Mouse (Mus musculus) MEL (cell line): Measurements from ENCODE around the gene Rcor1. TPM values are rescaled to one million over a fixed set of nuclear protein-coding genes. Genes with fewer than 3 reads are reported as not detected.

Experiments
- DNase-seq: peaks from one replicate; pipeline ENCODE4 v3.0.0; 2011; ENCODE audit warnings: low read depth, low spot score
- H3K27ac ChIP-seq: 2 replicates; pipeline ENCODE4 v1.5.1; 2012; ENCODE audit warnings: low read depth, mild to moderate bottlenecking, control low read depth, low read length, moderate library complexity; ENCODE audit not compliant: control insufficient read depth
- H3K27me3 ChIP-seq, 2 experiments: fragments of 150-350 bp in 1 of 2; sonication (generic) in 1 of 2; 2 replicates each; pipeline ENCODE4 v1.6.1; 2012; ENCODE audit warnings: low read length in 2 of 2, mild to moderate bottlenecking in 2 of 2, improper control_type of control experiment in 1 of 2, moderate library complexity in 1 of 2; ENCODE audit not compliant: insufficient read depth in 2 of 2, control insufficient read depth in 1 of 2
- H3K36me3 ChIP-seq, 2 experiments: 2 replicates each; pipeline ENCODE4 v1.6.1; 2012 to 2014; ENCODE audit warnings: low read length in 2 of 2, improper control_type of control experiment in 1 of 2, inconsistent platforms in 1 of 2, mild to moderate bottlenecking in 1 of 2; ENCODE audit not compliant: insufficient read depth in 2 of 2, control insufficient read depth in 1 of 2
- H3K4me1 ChIP-seq, 2 experiments: fragments of 150-350 bp in 1 of 2; sonication (generic) in 1 of 2; 2 replicates each; pipeline ENCODE4 v1.6.1; 2012; ENCODE audit warnings: low read length in 2 of 2, improper control_type of control experiment in 1 of 2, mild to moderate bottlenecking in 1 of 2; ENCODE audit not compliant: insufficient read depth in 2 of 2, control insufficient read depth in 1 of 2
- H3K4me3 ChIP-seq, 2 experiments: fragments of 150-350 bp in 1 of 2; sonication (generic) in 1 of 2; 2 replicates each; pipeline ENCODE4 v1.5.1; 2012; ENCODE audit warnings: low read depth in 2 of 2, low read length in 2 of 2, mild to moderate bottlenecking in 2 of 2, moderate library complexity in 2 of 2, control low read depth in 1 of 2, improper control_type of control experiment in 1 of 2; ENCODE audit not compliant: control insufficient read depth in 1 of 2, insufficient read depth in 1 of 2
- H3K79me2 ChIP-seq: 2 replicates; pipeline ENCODE4 v1.6.1; 2012; ENCODE audit warnings: mild to moderate bottlenecking, low read length, moderate library complexity; ENCODE audit not compliant: control insufficient read depth, poor library complexity, insufficient read depth
- H3K9ac ChIP-seq: 2 replicates; pipeline ENCODE4 v1.6.1; 2012; ENCODE audit warnings: low read depth, mild to moderate bottlenecking, control low read depth, low read length, moderate library complexity; ENCODE audit not compliant: control insufficient read depth, poor library complexity, severe bottlenecking
- H3K9me3 ChIP-seq: fragments of 150-350 bp; sonication (generic); replicated peaks from 2 replicates; pipeline ENCODE4 v1.6.1; 2012; ENCODE audit warnings: mild to moderate bottlenecking, low read length, improper control_type of control experiment, moderate library complexity; ENCODE audit not compliant: insufficient read depth
- BHLHE40 ChIP-seq: IDR thresholded peaks from 2 replicates; pipeline ENCODE4 v1.6.1; 2012; ENCODE audit warnings: low read depth, mild to moderate bottlenecking, inconsistent platforms, low read length, improper control_type of control experiment, borderline replicate concordance
- CHD1 ChIP-seq: IDR thresholded peaks from 2 replicates; pipeline ENCODE4 v1.6.1; 2012; ENCODE audit warnings: low read depth, mild to moderate bottlenecking, inconsistent platforms, low read length, improper control_type of control experiment
- CHD2 ChIP-seq: IDR thresholded peaks from 2 replicates; pipeline ENCODE4 v1.6.1; 2011; ENCODE audit warnings: low read length, improper control_type of control experiment
- CTCF ChIP-seq, 3 experiments: IDR thresholded peaks in 2 of 3; conservative IDR thresholded peaks in 1 of 3; 2 replicates each; pipeline ENCODE4 v1.5.1; 2011 to 2012; ENCODE audit warnings: low read length in 3 of 3, low read depth in 2 of 3, mild to moderate bottlenecking in 2 of 3, improper control_type of control experiment in 1 of 3, inconsistent platforms in 1 of 3, mixed read lengths in 1 of 3, moderate library complexity in 1 of 3; ENCODE audit not compliant: control insufficient read depth in 1 of 3, insufficient read depth in 1 of 3, poor library complexity in 1 of 3, severe bottlenecking in 1 of 3
- ELF1 ChIP-seq: IDR thresholded peaks from 2 replicates; pipeline ENCODE4 v1.6.1; 2014; ENCODE audit warnings: low read depth, mild to moderate bottlenecking, inconsistent platforms, low read length, improper control_type of control experiment, moderate library complexity
- EP300 ChIP-seq, 2 experiments: IDR thresholded peaks; 2 replicates each; pipeline ENCODE4 v1.6.1; 2011; ENCODE audit warnings: improper control_type of control experiment in 2 of 2, low read length in 2 of 2, low read depth in 1 of 2, mild to moderate bottlenecking in 1 of 2
- ETS1 ChIP-seq: IDR thresholded peaks from 2 replicates; pipeline ENCODE4 v1.6.1; 2012; ENCODE audit warnings: low read depth, mild to moderate bottlenecking, inconsistent platforms, low read length, improper control_type of control experiment, moderate library complexity
- GABPA ChIP-seq: IDR thresholded peaks from 2 replicates; pipeline ENCODE4 v1.6.1; 2012; ENCODE audit warnings: low read depth, mild to moderate bottlenecking, inconsistent platforms, low read length, improper control_type of control experiment, moderate library complexity
- GATA1 ChIP-seq: IDR thresholded peaks from 2 replicates; pipeline ENCODE4 v1.6.1; 2011; ENCODE audit warnings: low read depth, low read length, improper control_type of control experiment
- HCFC1 ChIP-seq: IDR thresholded peaks from 2 replicates; pipeline ENCODE4 v1.6.1; 2012; ENCODE audit warnings: low read depth, mild to moderate bottlenecking, inconsistent platforms, low read length, improper control_type of control experiment, moderate library complexity
- JUND ChIP-seq: IDR thresholded peaks from 2 replicates; pipeline ENCODE4 v1.6.1; 2011; ENCODE audit warnings: low read depth, mild to moderate bottlenecking, improper control_type of control experiment, low read length
- KAT2A ChIP-seq: conservative IDR thresholded peaks from 2 replicates; pipeline ENCODE4 v1.6.1; 2012; ENCODE audit warnings: low read depth, low read length, improper control_type of control experiment, inconsistent platforms
- MAFK ChIP-seq: IDR thresholded peaks from 2 replicates; pipeline ENCODE4 v1.6.1; 2011; ENCODE audit warnings: low read depth, mild to moderate bottlenecking, low read length, improper control_type of control experiment, borderline replicate concordance
- MAX ChIP-seq: IDR thresholded peaks from 2 replicates; pipeline ENCODE4 v1.6.1; 2011; ENCODE audit warnings: low read length, improper control_type of control experiment
- MAZ ChIP-seq: IDR thresholded peaks from 2 replicates; pipeline ENCODE4 v1.6.1; 2012; ENCODE audit warnings: low read depth, mild to moderate bottlenecking, inconsistent platforms, low read length, improper control_type of control experiment
- MEF2A ChIP-seq: IDR thresholded peaks from 2 replicates; pipeline ENCODE4 v1.6.1; 2014; ENCODE audit warnings: low read depth, mild to moderate bottlenecking, inconsistent platforms, low read length, improper control_type of control experiment; ENCODE audit not compliant: poor library complexity, insufficient replicate concordance, severe bottlenecking; ENCODE audit errors: extremely low read depth
- MXI1 ChIP-seq: IDR thresholded peaks from 2 replicates; pipeline ENCODE4 v1.6.1; 2011; ENCODE audit warnings: mild to moderate bottlenecking, low read depth, low read length, improper control_type of control experiment
- MYB ChIP-seq: IDR thresholded peaks from 2 replicates; pipeline ENCODE4 v1.6.1; 2011; ENCODE audit warnings: mild to moderate bottlenecking, low read depth, low read length, improper control_type of control experiment
- NELFE ChIP-seq: IDR thresholded peaks from 2 replicates; pipeline ENCODE4 v1.6.1; 2011; ENCODE audit warnings: low read depth, low read length, improper control_type of control experiment
- NRF1 ChIP-seq: IDR thresholded peaks from 2 replicates; pipeline ENCODE4 v1.6.1; 2014; ENCODE audit warnings: low read depth, mild to moderate bottlenecking, inconsistent platforms, low read length, improper control_type of control experiment, moderate library complexity; ENCODE audit not compliant: poor library complexity, insufficient read depth, severe bottlenecking
- POLR2A ChIP-seq, 2 experiments: IDR thresholded peaks; 2 replicates each; pipeline ENCODE4 v1.6.1; 2011 to 2012; ENCODE audit warnings: low read length in 2 of 2, mild to moderate bottlenecking in 2 of 2, control low read depth in 1 of 2, improper control_type of control experiment in 1 of 2, low read depth in 1 of 2, moderate library complexity in 1 of 2; ENCODE audit not compliant: control insufficient read depth in 1 of 2, insufficient read depth in 1 of 2, poor library complexity in 1 of 2
- POLR2AphosphoS2 ChIP-seq: IDR thresholded peaks from 2 replicates; pipeline ENCODE4 v1.6.1; 2011; ENCODE audit warnings: low read length, improper control_type of control experiment
- POLR2AphosphoS5 ChIP-seq: IDR thresholded peaks from 2 replicates; pipeline ENCODE4 v1.6.1; 2012; ENCODE audit warnings: low read depth, borderline replicate concordance, mild to moderate bottlenecking, inconsistent platforms, low read length, moderate library complexity, mixed read lengths
- RCOR1 ChIP-seq: IDR thresholded peaks from 2 replicates; pipeline ENCODE4 v1.6.1; 2012; ENCODE audit warnings: low read depth, mild to moderate bottlenecking, inconsistent platforms, low read length, improper control_type of control experiment
- SIN3A ChIP-seq: IDR thresholded peaks from 2 replicates; pipeline ENCODE4 v1.6.1; 2012; ENCODE audit warnings: low read length, improper control_type of control experiment, inconsistent platforms
- SMC3 ChIP-seq: IDR thresholded peaks from 2 replicates; pipeline ENCODE4 v1.6.1; 2011; ENCODE audit warnings: low read depth, low read length, improper control_type of control experiment
- TAL1 ChIP-seq: IDR thresholded peaks from 2 replicates; pipeline ENCODE4 v1.6.1; 2012; ENCODE audit warnings: mild to moderate bottlenecking, inconsistent platforms, low read length, moderate library complexity, mixed read lengths
- TCF12 ChIP-seq: IDR thresholded peaks from 2 replicates; pipeline ENCODE4 v1.6.1; 2014; ENCODE audit warnings: low read depth, mild to moderate bottlenecking, inconsistent platforms, low read length, improper control_type of control experiment, moderate library complexity
- UBTF ChIP-seq: IDR thresholded peaks from 2 replicates; pipeline ENCODE4 v1.6.1; 2012; ENCODE audit warnings: low read depth, mild to moderate bottlenecking, inconsistent platforms, low read length, improper control_type of control experiment, moderate library complexity, borderline replicate concordance; ENCODE audit not compliant: insufficient read depth
- USF1 ChIP-seq: IDR thresholded peaks from 2 replicates; pipeline ENCODE4 v1.6.1; 2014; ENCODE audit warnings: low read depth, mild to moderate bottlenecking, inconsistent platforms, low read length, improper control_type of control experiment, moderate library complexity
- USF2 ChIP-seq, 2 experiments: IDR thresholded peaks; 2 replicates each; pipeline ENCODE4 v1.6.1; 2011 to 2012; ENCODE audit warnings: improper control_type of control experiment in 2 of 2, low read length in 2 of 2, borderline replicate concordance in 1 of 2, inconsistent platforms in 1 of 2, low read depth in 1 of 2, mild to moderate bottlenecking in 1 of 2; ENCODE audit not compliant: insufficient read depth in 1 of 2
- ZC3H11A ChIP-seq: IDR thresholded peaks from 2 replicates; pipeline ENCODE4 v1.6.1; 2012; ENCODE audit warnings: low read depth, mild to moderate bottlenecking, inconsistent platforms, low read length, improper control_type of control experiment
- ZKSCAN1 ChIP-seq: IDR thresholded peaks from 2 replicates; pipeline ENCODE4 v1.6.1; 2012; ENCODE audit warnings: low read depth, mild to moderate bottlenecking, inconsistent platforms, low read length, improper control_type of control experiment, moderate library complexity
- ZMIZ1 ChIP-seq: IDR thresholded peaks from 2 replicates; pipeline ENCODE4 v1.6.1; 2012; ENCODE audit warnings: low read depth, mild to moderate bottlenecking, inconsistent platforms, low read length, improper control_type of control experiment, moderate library complexity
- ZNF384 ChIP-seq: IDR thresholded peaks from 2 replicates; pipeline ENCODE4 v1.6.1; 2012; ENCODE audit warnings: low read depth, mild to moderate bottlenecking, inconsistent platforms, low read length, improper control_type of control experiment
- polyA plus RNA-seq, 2 experiments: library from polyadenylated mRNA; stranded (reverse) in 1 of 2; unstranded in 1 of 2; fragments of >175 nt in 1 of 2; fragments of >200 nt in 1 of 2; gene quantifications; 2 replicates each; pipeline versions ENCODE4 v1.2.1 to v1.2.4; 2012; ENCODE audit warnings: low replicate concordance in 2 of 2, low read depth in 1 of 2; ENCODE audit not compliant: insufficient read length in 2 of 2, insufficient read depth in 1 of 2, missing spikeins in 1 of 2
- total RNA-seq: library from RNA; depleted of rRNA; stranded (reverse); fragments of 300-350 nt; gene quantifications from 2 replicates; pipeline ENCODE4 v1.2.3, GENCODE M21; 2012; rRNA removed

Rcor1 gene
- 23.1 and 24.0 TPM in 2 replicates for total RNA-seq
- 10 to 100 TPM; 37.1 to 44.3 TPM for polyA plus RNA-seq

- Histone ChIP-seq H3K79me2 (peaks cover 51% of the 10 kb centered on the region), H3K4me3 (peak within 1 kb of the TSS; percentile 97 to 98), H3K9ac (peak within 1 kb of the TSS; percentile 96), H3K36me3 (peaks cover 3 to 37% of the 10 kb centered on the region in 2 experiments; a peak in 3 of 4 replicates), H3K9me3 (no peaks in the 10 kb centered on the region), H3K27ac (peak within 1 kb of the TSS; percentile 84), H3K27me3 (no peaks in the 10 kb centered on the region), H3K4me1 (peaks cover 19 to 26% of the 10 kb centered on the region in 2 experiments)
- DNase-seq = peak; percentile 100
- TF ChIP-seq NRF1 (peak; percentile 31; the same call in 1 of the 2 replicates), SIN3A (peak; percentile 46; the same call in 1 of the 2 replicates), MEF2A (no peak), GABPA (no peak), POLR2AphosphoS2 (no peak), CTCF (IDR thresholded peaks at IDR 0.05 in 2 of 3, conservative IDR thresholded peaks at IDR 0.05 in 1 of 3; ENCODE audit: control insufficient read depth in 1 of 3, insufficient read depth in 1 of 3, low read depth in 2 of 3, low read length in 3 of 3, poor library complexity in 1 of 3, severe bottlenecking in 1 of 3) (0 out of 6 replicates have a peak, but pooled peaks of 1 of the 3 experiments have one; percentile 12), MAX (no peak), ETS1 (no peak), CHD1 (no peak), POLR2AphosphoS5 (no peak), USF1 (peak; percentile 66), POLR2A (IDR thresholded peaks at IDR 0.05; ENCODE audit: control insufficient read depth in 1 of 2, insufficient read depth in 1 of 2, low read depth in 1 of 2, low read length in 2 of 2, poor library complexity in 1 of 2) (peak; percentile 64 to 70; a peak in 3 of 4 replicates), EP300 (IDR thresholded peaks at IDR 0.05; ENCODE audit: low read depth in 1 of 2, low read length in 2 of 2) (no peak; a peak in 1 of 4 replicates), UBTF (no peak; the same call in 1 of the 2 replicates), MAZ (peak; percentile 77; the same call in 1 of the 2 replicates), NELFE (peak; percentile 68), CHD2 (no peak; the same call in 1 of the 2 replicates), GATA1 (no peak), BHLHE40 (no peak; the same call in 1 of the 2 replicates), ELF1 (peak; percentile 34; the same call in 1 of the 2 replicates), ZMIZ1 (peak; percentile 68), RCOR1 (peak; percentile 0; the same call in 1 of the 2 replicates), ZKSCAN1 (no peak), ZC3H11A (no peak), ZNF384 (no peak), JUND (no peak), KAT2A (no peak), MYB (peak; percentile 55; the same call in 1 of the 2 replicates), HCFC1 (peak; percentile 80), SMC3 (no peak), TCF12 (0 out of 2 replicates have a peak, but pooled peaks have one; percentile 63), TAL1 (no peak), MXI1 (no peak), USF2 (IDR thresholded peaks at IDR 0.05; ENCODE audit: borderline replicate concordance in 1 of 2, insufficient read depth in 1 of 2, low read depth in 1 of 2, low read length in 2 of 2) (no peak), MAFK (no peak)
Measured at GRCm38 (mm10) chr12:111038976-111039612, at the start of gene Rcor1. TSS of gene Rcor1 (plus strand) at chr12:111039351.
